Mouse (Mus musculus) adrenal gland, postnatal 0 days (tissue): ENCODE measurements around the gene Pigx. TPM values are rescaled to one million over a fixed set of nuclear protein-coding genes. Genes with fewer than 3 reads are reported as not detected.

Experiments
- polyA plus RNA-seq: library from polyadenylated mRNA; unstranded; fragments of >200 nt; fragmentation: Nextera tagmentation; extraction: Ambion mirVana; gene quantifications from 2 replicates; pipeline ENCODE4 v1.2.1, GENCODE M21; 2015

Gene Pigx
- polyA plus RNA-seq, result 88.6 and 126 TPM in 2 replicates

DNA sequence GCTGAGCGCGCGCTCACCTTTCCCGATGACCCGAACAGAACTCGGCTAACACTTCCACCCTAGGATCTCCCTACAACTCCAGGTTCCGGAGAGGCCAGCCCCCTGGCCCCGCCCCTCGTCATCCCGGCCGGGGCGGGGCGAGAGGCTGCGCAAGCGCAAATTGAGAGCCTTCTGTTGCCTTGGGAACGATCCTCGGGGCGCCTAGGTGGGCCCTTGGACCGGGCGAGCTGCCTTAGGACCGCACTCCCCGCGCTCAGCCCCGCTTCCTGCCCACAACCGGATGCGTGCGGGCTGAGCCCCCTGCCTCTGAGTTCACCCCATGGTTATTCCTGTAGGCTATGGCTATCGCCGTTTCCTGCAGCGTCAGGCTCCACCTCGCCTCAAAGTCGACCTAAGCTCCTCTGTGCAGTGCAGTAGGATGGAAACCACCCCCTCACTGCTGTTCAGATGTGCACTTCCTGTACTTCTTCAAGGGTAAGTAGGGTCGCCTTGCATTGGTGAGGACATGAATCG, at the start of gene Pigx, which contains the start of gene Cep19:
Pigx (minus strand) TSS at position 103 of the 513 bp plus-strand sequence.
Cep19 (plus strand) TSS at position 163 of the 513 bp plus-strand sequence.

DNA sequence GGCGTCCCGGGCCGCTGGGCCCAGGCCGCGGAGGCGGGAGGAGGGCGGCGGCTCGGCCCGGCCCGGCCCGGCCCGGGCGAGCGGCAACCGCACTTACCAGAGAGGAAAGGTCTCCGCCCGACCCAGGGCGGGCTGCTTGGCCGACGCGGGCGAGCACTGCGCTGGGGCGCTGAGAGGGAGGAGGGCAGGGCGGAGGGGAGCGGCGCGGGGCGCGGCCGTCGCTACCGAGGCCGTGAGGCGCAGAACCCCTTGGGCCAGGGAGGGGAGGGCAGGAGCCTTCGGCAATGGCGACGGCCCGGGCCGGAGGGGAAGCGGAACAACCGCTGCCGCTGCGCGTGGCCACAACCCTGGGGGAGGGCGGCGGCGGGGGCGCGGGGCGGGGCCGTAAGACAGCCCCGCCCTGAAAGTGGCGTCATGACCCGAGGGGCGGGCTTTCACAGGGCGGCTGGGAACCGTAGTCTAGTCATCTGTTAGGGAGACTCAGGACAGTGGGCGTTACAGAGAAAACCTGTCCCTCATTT, 20.5 kb downstream of the Pigx start, which contains the start of gene Pak2:
Pak2 (minus strand) TSS at position 352 of the 521 bp plus-strand sequence.

Other genes starting within 250 kb of the Pigx start
- gene Meltf, start 220.9 kb downstream of the Pigx start, polyA plus RNA-seq, result 0.11 and 1.4 TPM in 2 replicates
- gene Pigz, start 165.9 kb downstream of the Pigx start, polyA plus RNA-seq, result 0.58 and 0.68 TPM in 2 replicates
- gene 0610012G03Rik, start 151.2 kb downstream of the Pigx start, polyA plus RNA-seq, result 101 and 102 TPM in 2 replicates
- gene Ncbp2, start 151.2 kb downstream of the Pigx start, polyA plus RNA-seq, result 66.3 and 74.1 TPM in 2 replicates
- 5.7 and 7.3 TPM in 2 replicates for gene Senp5, start 96.5 kb downstream of the Pigx start, polyA plus RNA-seq
- 17.1 and 22.1 TPM in 2 replicates for gene Pak2, start 20.4 kb downstream of the Pigx start, polyA plus RNA-seq
- gene Cep19, start 60 bp upstream of the Pigx start, polyA plus RNA-seq, result 23.5 and 34.4 TPM in 2 replicates
- gene Nrros, start 65.9 kb upstream of the Pigx start, polyA plus RNA-seq, result 10.7 and 17.3 TPM in 2 replicates
- gene Bex6, start 80.1 kb upstream of the Pigx start, polyA plus RNA-seq, result not detected in 2 replicates
- gene Fbxo45, start 147.4 kb upstream of the Pigx start, polyA plus RNA-seq, result 8.3 and 9.9 TPM in 2 replicates
- gene Wdr53, start 147.5 kb upstream of the Pigx start, polyA plus RNA-seq, result 17.3 and 26.3 TPM in 2 replicates
- gene Smco1, start 171.7 kb upstream of the Pigx start, polyA plus RNA-seq, result not detected in 2 replicates
- gene Rnf168, start 177.7 kb upstream of the Pigx start, polyA plus RNA-seq, result 13.7 and 21.8 TPM in 2 replicates
- gene Ubxn7, start 232.5 kb upstream of the Pigx start, polyA plus RNA-seq, result 11.0 and 16.7 TPM in 2 replicates